Mouse (Mus musculus): ENCODE data around the gene Ankfn1.

Ankfn1 gene

GRCm38 (mm10) chr11:89370373-89370772 is 407.1 kb downstream of the Ankfn1 start:
- DNase-seq (ENCODE audit: low spot score in 2 of 2): no peak

DNA sequence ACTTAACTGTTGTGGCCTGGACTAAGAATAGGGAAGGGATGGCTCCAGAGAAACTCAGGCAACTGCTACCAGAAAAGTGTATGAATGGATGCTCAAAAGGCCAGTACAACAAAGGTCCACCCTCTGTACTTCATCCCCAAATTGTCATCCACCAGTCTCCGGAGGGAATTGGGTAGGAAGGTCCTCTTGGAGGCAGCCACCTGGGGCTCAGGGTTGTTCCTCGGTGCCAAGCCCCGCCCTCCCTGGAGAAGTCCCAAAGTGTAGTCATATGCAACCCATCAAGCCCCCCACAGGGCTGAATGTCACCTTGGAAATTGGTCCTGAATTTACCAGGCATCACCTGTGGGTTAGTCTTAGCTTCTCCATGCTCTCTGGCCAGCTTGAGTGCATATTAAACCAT is 413.5 kb downstream of the Ankfn1 start:
- no peak for DNase-seq (ENCODE audit: low spot score in 2 of 2)

- no peak for DNase-seq (ENCODE audit: low spot score in 2 of 2)
These were observed 416.6 kb downstream of the Ankfn1 start for GRCm38 (mm10) chr11:89360895-89361294.

DNA sequence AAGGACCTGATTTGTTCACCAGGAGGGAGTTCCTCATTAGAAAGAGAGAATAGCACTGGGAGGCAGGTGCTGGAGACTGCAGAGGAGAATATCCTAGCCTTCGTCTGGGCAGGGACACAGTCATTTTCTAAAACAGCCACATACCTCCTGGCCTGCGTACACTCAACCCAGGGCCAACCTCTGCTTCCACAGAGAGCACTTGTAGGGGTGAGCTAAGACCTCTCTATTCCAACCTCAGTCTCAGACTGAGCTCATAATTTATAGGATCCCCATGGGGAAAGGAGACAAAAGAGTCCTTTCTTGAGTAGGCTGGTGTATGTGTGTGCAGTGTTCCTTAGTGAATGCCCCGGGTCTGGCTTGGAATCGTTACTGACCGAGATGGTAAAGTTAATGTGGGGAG is 418.9 kb downstream of the Ankfn1 start:
- no peak for DNase-seq (ENCODE audit: low spot score in 2 of 2)

- DNase-seq (ENCODE audit: low spot score in 2 of 2): no peak
These were observed 421.0 kb downstream of the Ankfn1 start for GRCm38 (mm10) chr11:89356479-89356878.

GRCm38 (mm10) chr11:89356018-89356417 is 421.4 kb downstream of the Ankfn1 start:
- DNase-seq (ENCODE audit: low spot score in 2 of 2): no peak

DNA sequence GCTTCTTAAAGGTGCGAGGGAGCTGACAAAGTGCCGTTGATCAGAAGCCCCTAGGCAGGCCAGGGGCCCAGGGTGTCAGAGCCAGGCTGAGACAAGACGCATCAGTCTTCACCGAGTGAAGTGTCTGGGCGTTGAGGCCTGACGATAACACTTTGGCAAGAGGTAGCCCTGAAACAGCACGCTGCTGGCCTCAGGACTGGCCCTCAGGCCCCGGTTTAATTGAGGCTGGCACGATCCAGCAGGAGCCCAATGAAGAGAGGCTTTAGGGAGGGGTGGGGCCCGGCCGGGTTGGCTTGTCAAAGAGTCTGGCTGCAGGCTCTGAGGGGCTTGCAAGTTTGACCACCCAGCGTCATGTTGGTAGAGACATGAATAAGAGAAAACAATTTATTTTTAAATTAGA is 437.2 kb downstream of the Ankfn1 start:
- no peak for DNase-seq (ENCODE audit: low spot score in 2 of 2)

Data from frontal cortex, postnatal 14 days (tissue).